Mouse (Mus musculus): ENCODE measurements around the gene Daglb. TPM values are rescaled to one million over a fixed set of nuclear protein-coding genes. Genes with fewer than 3 reads are reported as not detected.

The Daglb gene
- 10 to 100 TPM; 25.0 to 26.7 TPM for total RNA-seq (2021)

- peak; percentile 86 to 87 for DNase-seq (ENCODE audit: extremely low spot score in 1 of 2, low spot score in 1 of 2)
These were observed at the start of gene Daglb for GRCm38 (mm10) chr5:143464100-143464756. TSS of gene Daglb (plus strand) at chr5:143464584.

GRCm38 (mm10) chr5:143421484-143421883 is 42.9 kb upstream of the Daglb start:
- DNase-seq (ENCODE audit: extremely low spot score in 1 of 2, low spot score in 1 of 2) = no peak

- no peak for DNase-seq (ENCODE audit: extremely low spot score in 1 of 2, low spot score in 1 of 2)
These were observed 41.4 kb upstream of the Daglb start for GRCm38 (mm10) chr5:143422990-143423389.

- DNase-seq (ENCODE audit: extremely low spot score in 1 of 2, low spot score in 1 of 2) = peak; percentile 28 to 64
These were observed 40.4 kb upstream of the Daglb start for GRCm38 (mm10) chr5:143423899-143424519.

- DNase-seq (ENCODE audit: extremely low spot score in 1 of 2, low spot score in 1 of 2) = peak; percentile 23 to 67
These were observed 30.0 kb upstream of the Daglb start for GRCm38 (mm10) chr5:143434421-143434820.

GRCm38 (mm10) chr5:143441298-143441697 is 23.1 kb upstream of the Daglb start:
- DNase-seq (ENCODE audit: extremely low spot score in 1 of 2, low spot score in 1 of 2) = no peak

GRCm38 (mm10) chr5:143441753-143442152 is 22.6 kb upstream of the Daglb start:
- DNase-seq (ENCODE audit: extremely low spot score in 1 of 2, low spot score in 1 of 2) = no peak

- no peak for DNase-seq (ENCODE audit: extremely low spot score in 1 of 2, low spot score in 1 of 2)
These were observed 713 bp upstream of the Daglb start for GRCm38 (mm10) chr5:143463671-143464070.

- DNase-seq (ENCODE audit: extremely low spot score in 1 of 2, low spot score in 1 of 2) = no peak
These were observed 354 bp downstream of the Daglb start for GRCm38 (mm10) chr5:143464757-143465118.

- no peak for DNase-seq (ENCODE audit: extremely low spot score in 1 of 2, low spot score in 1 of 2)
These were observed 1.0 kb downstream of the Daglb start for GRCm38 (mm10) chr5:143465156-143466085.

GRCm38 (mm10) chr5:143466891-143467669 is 2.7 kb downstream of the Daglb start:
- no peak for DNase-seq (ENCODE audit: extremely low spot score in 1 of 2, low spot score in 1 of 2)

GRCm38 (mm10) chr5:143467931-143468330 is 3.5 kb downstream of the Daglb start:
- DNase-seq (ENCODE audit: extremely low spot score in 1 of 2, low spot score in 1 of 2) = no peak

- no peak for DNase-seq (ENCODE audit: extremely low spot score in 1 of 2, low spot score in 1 of 2)
These were observed 5.2 kb downstream of the Daglb start for GRCm38 (mm10) chr5:143469628-143470027.

GRCm38 (mm10) chr5:143470421-143471164 is 6.2 kb downstream of the Daglb start:
- no peak for DNase-seq (ENCODE audit: extremely low spot score in 1 of 2, low spot score in 1 of 2)

- no peak for DNase-seq (ENCODE audit: extremely low spot score in 1 of 2, low spot score in 1 of 2)
These were observed 6.8 kb downstream of the Daglb start for GRCm38 (mm10) chr5:143471165-143471546.

GRCm38 (mm10) chr5:143471953-143472618 is 7.7 kb downstream of the Daglb start:
- DNase-seq (ENCODE audit: extremely low spot score in 1 of 2, low spot score in 1 of 2) = no peak

- no peak for DNase-seq (ENCODE audit: extremely low spot score in 1 of 2, low spot score in 1 of 2)
These were observed 10.9 kb downstream of the Daglb start for GRCm38 (mm10) chr5:143475153-143475844.

GRCm38 (mm10) chr5:143476013-143476412 is 11.6 kb downstream of the Daglb start:
- no peak for DNase-seq (ENCODE audit: extremely low spot score in 1 of 2, low spot score in 1 of 2)

GRCm38 (mm10) chr5:143477901-143478300 is 13.5 kb downstream of the Daglb start:
- DNase-seq (ENCODE audit: extremely low spot score in 1 of 2, low spot score in 1 of 2) = no peak
